Mouse (Mus musculus): Measurements from ENCODE around the gene Olfr710. TPM values are rescaled to one million over a fixed set of nuclear protein-coding genes. Genes with fewer than 3 reads are reported as not detected.
"Not testable (repeated sequence)": the region's sequence is repeated elsewhere in the genome, so short reads cannot be mapped to it uniquely, and the experiment has no call there.

The Olfr710 gene
- total and polyA plus RNA-seq, 3 experiments = not detected

DNA sequence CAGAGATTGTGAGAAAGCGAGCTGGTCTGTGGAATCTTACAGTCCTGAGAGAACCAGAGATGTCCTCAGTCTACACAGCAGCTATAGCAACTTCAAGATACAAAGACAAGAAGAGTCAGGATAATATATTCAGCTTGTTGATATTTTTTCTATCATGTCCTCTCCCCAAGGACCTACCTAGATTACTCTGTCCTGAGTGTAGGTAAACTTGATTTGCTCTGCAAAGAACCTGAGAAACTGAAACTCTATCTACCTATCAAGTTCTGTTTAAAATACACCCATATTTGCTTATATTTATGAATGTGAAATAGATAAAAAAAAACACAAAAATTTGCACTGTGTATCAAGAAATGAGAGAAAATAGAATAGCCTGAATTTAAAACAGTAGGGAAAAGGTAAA is 27.2 kb upstream of the Olfr710 start, which contains the start of gene Olfr711:
Gene Olfr711, minus strand, starts transcription at position 101 of the 400 bp plus-strand sequence.
- Histone ChIP-seq H3K36me3 (replicated peaks in 1 of 2; ENCODE audit: control insufficient read depth in 1 of 2, insufficient read depth in 1 of 2, low read length in 1 of 2) (no peaks in the 10 kb centered on the region), H3K79me2 (replicated peaks; ENCODE audit: control insufficient read depth, extremely low read depth, insufficient read depth, poor library complexity, severe bottlenecking) (no peaks in the 10 kb centered on the region), H3K9me3 (replicated peaks; ENCODE audit: low read length) (no peaks in the 10 kb centered on the region), H3K4me2 (ENCODE audit: insufficient read depth, low read depth, poor library complexity, severe bottlenecking) (no peak within 1 kb of the TSS), H3K27me3 (replicated peaks) (no peaks in the 10 kb centered on the region), H3K4me3 (replicated peaks in 1 of 3; ENCODE audit: low read depth in 2 of 3, low read length in 2 of 3, poor library complexity in 1 of 3) (no peak within 1 kb of the TSS), H3K9ac (ENCODE audit: insufficient read depth, low read depth) (no peak within 1 kb of the TSS), H3K4me1 (ENCODE audit: control insufficient read depth in 1 of 2, insufficient read depth in 2 of 2) (no peaks in the 10 kb centered on the region), H3K27ac (ENCODE audit: insufficient read depth, low read depth) (no peak within 1 kb of the TSS)
- no peak for TF ChIP-seq TBP (conservative IDR thresholded peaks at IDR 0.05; ENCODE audit: low read depth, low read length)
- TF ChIP-seq MYC (IDR thresholded peaks at IDR 0.05; ENCODE audit: low read depth, low read length) = no peak
- no peak for TF ChIP-seq POLR2A (IDR thresholded peaks at IDR 0.05; ENCODE audit: low read depth, low read length)
- no peak for TF ChIP-seq ZNF384 (IDR thresholded peaks at IDR 0.05; ENCODE audit: low read depth, low read length)
- TF ChIP-seq CTCF (conservative IDR thresholded peaks at IDR 0.05 in 1 of 2, IDR thresholded peaks at IDR 0.05 in 1 of 2; ENCODE audit: low read depth in 2 of 2, low read length in 2 of 2) = no peak
- TF ChIP-seq MEF2A (IDR thresholded peaks at IDR 0.05; ENCODE audit: borderline replicate concordance, low read depth, low read length) = no peak
- TF ChIP-seq NRF1 (IDR thresholded peaks at IDR 0.05; ENCODE audit: low read depth, low read length) = no peak
- TF ChIP-seq ZC3H11A (IDR thresholded peaks at IDR 0.05; ENCODE audit: low read depth, low read length) = no peak
- TF ChIP-seq HCFC1 (IDR thresholded peaks at IDR 0.05; ENCODE audit: low read depth, low read length) = no peak
- no peak for TF ChIP-seq ZKSCAN1 (IDR thresholded peaks at IDR 0.05; ENCODE audit: borderline replicate concordance, low read depth, low read length)
- TF ChIP-seq MAFK (IDR thresholded peaks at IDR 0.05; ENCODE audit: insufficient replicate concordance, low read length) = no peak
- no peak for TF ChIP-seq KAT2A (IDR thresholded peaks at IDR 0.05; ENCODE audit: insufficient replicate concordance, low read length)
- TF ChIP-seq SIN3A (IDR thresholded peaks at IDR 0.05; ENCODE audit: low read length) = no peak
- TF ChIP-seq JUN (IDR thresholded peaks at IDR 0.05; ENCODE audit: insufficient read depth, low read depth, low read length) = no peak
- no peak for TF ChIP-seq EP300 (IDR thresholded peaks at IDR 0.05; ENCODE audit: low read length)
- TF ChIP-seq ZMIZ1 (IDR thresholded peaks at IDR 0.05; ENCODE audit: low read depth, low read length) = no peak
- no peak for DNase-seq (ENCODE audit: extremely low read depth)
- dilution Hi-C loops (cut with MboI; ENCODE audit: extremely low pct_ligation_motif_present, extremely low pct_unique_long_range_greater_than_20kb, low sequenced_read_pairs) (no loop called here), in situ Hi-C loops (cut with MboI; ENCODE audit: low pct_ligation_motif_present, low pct_unique_long_range_greater_than_20kb, low sequenced_read_pairs) (no loop called here)

DNA sequence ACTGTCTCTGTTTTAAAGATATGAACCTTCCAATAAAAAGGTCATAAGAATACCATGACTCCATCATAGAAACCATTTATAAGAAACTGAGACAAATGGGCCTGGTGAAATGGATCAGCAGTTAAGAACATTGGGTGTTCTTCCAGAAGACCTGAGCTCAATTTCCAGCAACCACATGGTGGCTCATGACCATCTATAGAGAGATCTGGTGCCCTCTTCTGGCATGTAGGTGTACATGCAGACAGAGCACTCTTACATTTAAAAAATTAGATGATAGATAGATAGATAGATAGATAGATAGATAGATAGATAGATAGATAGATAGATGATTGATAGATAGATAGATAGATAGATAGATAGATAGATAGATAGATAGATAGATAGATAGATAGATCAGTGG is 19.4 kb upstream of the Olfr710 start:
- H3K79me2 ChIP-seq (replicated peaks; ENCODE audit: control insufficient read depth, extremely low read depth, insufficient read depth, poor library complexity, severe bottlenecking); H3K27ac ChIP-seq (ENCODE audit: insufficient read depth, low read depth); in situ Hi-C loops (cut with MboI; ENCODE audit: low pct_ligation_motif_present, low pct_unique_long_range_greater_than_20kb, low sequenced_read_pairs); dilution Hi-C loops (cut with MboI; ENCODE audit: extremely low pct_ligation_motif_present, extremely low pct_unique_long_range_greater_than_20kb, low sequenced_read_pairs); H3K4me1 ChIP-seq (ENCODE audit: control insufficient read depth in 1 of 2, insufficient read depth in 2 of 2); H3K9ac ChIP-seq (ENCODE audit: insufficient read depth, low read depth); H3K4me2 ChIP-seq (ENCODE audit: insufficient read depth, low read depth, poor library complexity, severe bottlenecking); H3K36me3 ChIP-seq (replicated peaks in 1 of 2; ENCODE audit: control insufficient read depth in 1 of 2, insufficient read depth in 1 of 2, low read length in 1 of 2); H3K4me3 ChIP-seq (replicated peaks in 1 of 3; ENCODE audit: low read depth in 2 of 3, low read length in 2 of 3, poor library complexity in 1 of 3); H3K9me3 ChIP-seq (replicated peaks; ENCODE audit: low read length); H3K27me3 ChIP-seq (replicated peaks): not testable (repeated sequence)
- DNase-seq (ENCODE audit: extremely low read depth) = peak; percentile 43
- TF ChIP-seq CTCF (conservative IDR thresholded peaks at IDR 0.05 in 1 of 2, IDR thresholded peaks at IDR 0.05 in 1 of 2; ENCODE audit: low read depth in 2 of 2, low read length in 2 of 2) (peak in 1 of 2 experiments; percentile 74; a peak in 2 of 4 replicates), RAD21 (IDR thresholded peaks at IDR 0.05; ENCODE audit: low read depth, low read length) (peak; percentile 44), MYC (IDR thresholded peaks at IDR 0.05; ENCODE audit: low read depth, low read length) (peak; percentile 75), SMC3 (IDR thresholded peaks at IDR 0.05; ENCODE audit: low read depth, low read length) (peak; percentile 55)

All from CH12.LX (cell line).